Mouse (Mus musculus) cerebellum, adult 9-10 months (tissue): Measurements from ENCODE around the gene Pick1.

Source experiments
- DNase-seq: peaks from one replicate; pipeline ENCODE4 v3.0.0; 2022

The Pick1 gene

GRCm38 (mm10) chr15:79229058-79229821, at the start of gene Pick1, which contains the start of gene Gm49486:
Gene Pick1 (plus strand): TSS chr15:79229173.
Gene Gm49486 (plus strand): TSS chr15:79229391.
- DNase-seq: peak; percentile 93

- no peak for DNase-seq
These were observed 43.8 kb upstream of the Pick1 start for GRCm38 (mm10) chr15:79185213-79185612.

GRCm38 (mm10) chr15:79187819-79188218, 41.2 kb upstream of the Pick1 start:
- DNase-seq: no peak

GRCm38 (mm10) chr15:79191426-79191825, 37.5 kb upstream of the Pick1 start:
- DNase-seq: no peak

- DNase-seq: no peak
These were observed 36.5 kb upstream of the Pick1 start for GRCm38 (mm10) chr15:79192450-79192849.

- no peak for DNase-seq
These were observed 35.8 kb upstream of the Pick1 start for GRCm38 (mm10) chr15:79192885-79193845.

GRCm38 (mm10) chr15:79194048-79194447, 34.9 kb upstream of the Pick1 start:
- DNase-seq: no peak

GRCm38 (mm10) chr15:79194946-79195345, 34.0 kb upstream of the Pick1 start:
- no peak for DNase-seq

GRCm38 (mm10) chr15:79195492-79195891, 33.5 kb upstream of the Pick1 start:
- DNase-seq: no peak

- no peak for DNase-seq
These were observed 29.5 kb upstream of the Pick1 start for GRCm38 (mm10) chr15:79199390-79199976.

- no peak for DNase-seq
These were observed 27.4 kb upstream of the Pick1 start for GRCm38 (mm10) chr15:79201491-79202150.

GRCm38 (mm10) chr15:79202575-79202974, 26.4 kb upstream of the Pick1 start:
- no peak for DNase-seq

- no peak for DNase-seq
These were observed 20.8 kb upstream of the Pick1 start for GRCm38 (mm10) chr15:79208211-79208610.

- no peak for DNase-seq
These were observed 20.1 kb upstream of the Pick1 start for GRCm38 (mm10) chr15:79208758-79209439.

- DNase-seq: no peak
These were observed 18.6 kb upstream of the Pick1 start for GRCm38 (mm10) chr15:79210357-79210756.

- no peak for DNase-seq
These were observed 16.1 kb upstream of the Pick1 start for GRCm38 (mm10) chr15:79212750-79213446.

GRCm38 (mm10) chr15:79213591-79213990, 15.4 kb upstream of the Pick1 start:
- DNase-seq: no peak

GRCm38 (mm10) chr15:79216191-79216590, 12.8 kb upstream of the Pick1 start:
- DNase-seq: no peak

GRCm38 (mm10) chr15:79219572-79219971, 9.4 kb upstream of the Pick1 start:
- DNase-seq: no peak

- DNase-seq: no peak
These were observed 5.3 kb upstream of the Pick1 start for GRCm38 (mm10) chr15:79223641-79224040.

GRCm38 (mm10) chr15:79224685-79225084, 4.3 kb upstream of the Pick1 start:
- peak; percentile 93 for DNase-seq
